Mouse (Mus musculus): ENCODE results near the gene Cd96. TPM values are rescaled to one million over a fixed set of nuclear protein-coding genes. Genes with fewer than 3 reads are reported as not detected.
A peak's percentile ranks its signal among the peaks of the same experiment; 100 is the strongest.

The Cd96 gene
- polyA plus RNA-seq, 1 experiment from 2014 or later = not detected

GRCm38 (mm10) chr16:46092935-46093334 is 27.1 kb downstream of the Cd96 start:
- WGBS = 75% methylated on average over 2 of the region's 2 CpGs
- no peak overlapping the region for H3K9ac ChIP-seq (ENCODE audit: low read depth, low read length)
- no peak overlapping the region for H3K27ac ChIP-seq (ENCODE audit: low read depth, low read length)
- H3K4me1 ChIP-seq (ENCODE audit: control insufficient read depth, insufficient read depth, low read length) = no peaks in the 10 kb centered on the region
- no peaks in the 10 kb centered on the region for H3K27me3 ChIP-seq (ENCODE audit: control insufficient read depth, insufficient read depth, low read length)
- ATAC-seq (ENCODE audit: low FRiP score, low TSS enrichment) = no peak
- no peaks in the 10 kb centered on the region for H3K9me3 ChIP-seq (ENCODE audit: control insufficient read depth, low read length)
- no peak overlapping the region for H3K4me3 ChIP-seq (ENCODE audit: low read length)
- no peaks in the 10 kb centered on the region for H3K36me3 ChIP-seq (ENCODE audit: control insufficient read depth, insufficient read depth, low read length)
- H3K4me2 ChIP-seq (replicated peaks; ENCODE audit: low read depth, low read length) = no peak overlapping the region

GRCm38 (mm10) chr16:46086874-46087473 is 33.1 kb downstream of the Cd96 start:
- ATAC-seq (ENCODE audit: low FRiP score, low TSS enrichment) = no peak
- H3K9me3 ChIP-seq (ENCODE audit: control insufficient read depth, low read length) = no peaks in the 10 kb centered on the region
- H3K27ac ChIP-seq (ENCODE audit: low read depth, low read length) = no peak overlapping the region
- no peaks in the 10 kb centered on the region for H3K27me3 ChIP-seq (ENCODE audit: control insufficient read depth, insufficient read depth, low read length)
- no peak overlapping the region for H3K4me3 ChIP-seq (ENCODE audit: low read length)
- no peak overlapping the region for H3K4me2 ChIP-seq (replicated peaks; ENCODE audit: low read depth, low read length)
- no peaks in the 10 kb centered on the region for H3K4me1 ChIP-seq (ENCODE audit: control insufficient read depth, insufficient read depth, low read length)
- 63% methylated on average over 5 of the region's 5 CpGs for WGBS
- H3K9ac ChIP-seq (ENCODE audit: low read depth, low read length) = no peak overlapping the region
- H3K36me3 ChIP-seq (ENCODE audit: control insufficient read depth, insufficient read depth, low read length) = no peaks in the 10 kb centered on the region

- Histone ChIP-seq H3K4me2 (replicated peaks; ENCODE audit: low read depth, low read length) (no peak overlapping the region), H3K27me3 (ENCODE audit: control insufficient read depth, insufficient read depth, low read length) (no peaks in the 10 kb centered on the region), H3K27ac (ENCODE audit: low read depth, low read length) (no peak overlapping the region), H3K36me3 (ENCODE audit: control insufficient read depth, insufficient read depth, low read length) (no peaks in the 10 kb centered on the region), H3K4me1 (ENCODE audit: control insufficient read depth, insufficient read depth, low read length) (no peaks in the 10 kb centered on the region), H3K9me3 (ENCODE audit: control insufficient read depth, low read length) (no peaks in the 10 kb centered on the region), H3K9ac (ENCODE audit: low read depth, low read length) (no peak overlapping the region), H3K4me3 (ENCODE audit: low read length) (no peak overlapping the region)
- no peak for ATAC-seq (ENCODE audit: low FRiP score, low TSS enrichment)
- WGBS = 89% methylated on average over 3 of the region's 3 CpGs
Observed at GRCm38 (mm10) chr16:46068000-46068399, 52.1 kb downstream of the Cd96 start.

- no peak overlapping the region for H3K9ac ChIP-seq (ENCODE audit: low read depth, low read length)
- no peaks in the 10 kb centered on the region for H3K27me3 ChIP-seq (ENCODE audit: control insufficient read depth, insufficient read depth, low read length)
- no peak overlapping the region for H3K4me2 ChIP-seq (replicated peaks; ENCODE audit: low read depth, low read length)
- no peak for ATAC-seq (ENCODE audit: low FRiP score, low TSS enrichment)
- H3K4me3 ChIP-seq (ENCODE audit: low read length) = no peak overlapping the region
- H3K36me3 ChIP-seq (ENCODE audit: control insufficient read depth, insufficient read depth, low read length) = no peaks in the 10 kb centered on the region
- H3K9me3 ChIP-seq (ENCODE audit: control insufficient read depth, low read length) = no peaks in the 10 kb centered on the region
- WGBS = 94% methylated on average over 5 of the region's 5 CpGs
- no peak overlapping the region for H3K27ac ChIP-seq (ENCODE audit: low read depth, low read length)
- no peaks in the 10 kb centered on the region for H3K4me1 ChIP-seq (ENCODE audit: control insufficient read depth, insufficient read depth, low read length)
Observed at GRCm38 (mm10) chr16:46063278-46063677, 56.8 kb downstream of the Cd96 start.

- Histone ChIP-seq H3K9ac (ENCODE audit: low read depth, low read length) (no peak overlapping the region), H3K4me1 (ENCODE audit: control insufficient read depth, insufficient read depth, low read length) (no peaks in the 10 kb centered on the region), H3K9me3 (ENCODE audit: control insufficient read depth, low read length) (no peaks in the 10 kb centered on the region), H3K4me2 (replicated peaks; ENCODE audit: low read depth, low read length) (no peak overlapping the region), H3K36me3 (ENCODE audit: control insufficient read depth, insufficient read depth, low read length) (no peaks in the 10 kb centered on the region), H3K27ac (ENCODE audit: low read depth, low read length) (no peak overlapping the region), H3K27me3 (ENCODE audit: control insufficient read depth, insufficient read depth, low read length) (no peaks in the 10 kb centered on the region), H3K4me3 (ENCODE audit: low read length) (no peak overlapping the region)
- 85% methylated on average over 2 of the region's 2 CpGs for WGBS
- no peak for ATAC-seq (ENCODE audit: low FRiP score, low TSS enrichment)
Observed at GRCm38 (mm10) chr16:46046906-46047305, 73.1 kb downstream of the Cd96 start.

GRCm38 (mm10) chr16:46036261-46036660 is 83.8 kb downstream of the Cd96 start:
- no peak overlapping the region for H3K27ac ChIP-seq (ENCODE audit: low read depth, low read length)
- no peak overlapping the region for H3K4me2 ChIP-seq (replicated peaks; ENCODE audit: low read depth, low read length)
- H3K9ac ChIP-seq (ENCODE audit: low read depth, low read length) = no peak overlapping the region
- no peak overlapping the region for H3K4me3 ChIP-seq (ENCODE audit: low read length)
- H3K4me1 ChIP-seq (ENCODE audit: control insufficient read depth, insufficient read depth, low read length) = no peaks in the 10 kb centered on the region
- ATAC-seq (ENCODE audit: low FRiP score, low TSS enrichment) = no peak
- no peaks in the 10 kb centered on the region for H3K9me3 ChIP-seq (ENCODE audit: control insufficient read depth, low read length)
- no peaks in the 10 kb centered on the region for H3K27me3 ChIP-seq (ENCODE audit: control insufficient read depth, insufficient read depth, low read length)
- WGBS = 43% methylated on average over 2 of the region's 2 CpGs
- H3K36me3 ChIP-seq (ENCODE audit: control insufficient read depth, insufficient read depth, low read length) = no peaks in the 10 kb centered on the region

- H3K9ac ChIP-seq (ENCODE audit: low read depth, low read length) = no peak overlapping the region
- H3K4me2 ChIP-seq (replicated peaks; ENCODE audit: low read depth, low read length) = no peak overlapping the region
- no peaks in the 10 kb centered on the region for H3K9me3 ChIP-seq (ENCODE audit: control insufficient read depth, low read length)
- H3K27me3 ChIP-seq (ENCODE audit: control insufficient read depth, insufficient read depth, low read length) = no peaks in the 10 kb centered on the region
- H3K27ac ChIP-seq (ENCODE audit: low read depth, low read length) = no peak overlapping the region
- ATAC-seq (ENCODE audit: low FRiP score, low TSS enrichment) = no peak
- H3K4me3 ChIP-seq (ENCODE audit: low read length) = no peak overlapping the region
- H3K36me3 ChIP-seq (ENCODE audit: control insufficient read depth, insufficient read depth, low read length) = no peaks in the 10 kb centered on the region
- 76% methylated on average over 9 of the region's 9 CpGs for WGBS
- H3K4me1 ChIP-seq (ENCODE audit: control insufficient read depth, insufficient read depth, low read length) = no peaks in the 10 kb centered on the region
Observed at GRCm38 (mm10) chr16:46033896-46034295, 86.2 kb downstream of the Cd96 start.

- ATAC-seq (ENCODE audit: low FRiP score, low TSS enrichment) = peak; percentile 63
Observed at GRCm38 (mm10) chr16:46022958-46023491, 97.0 kb downstream of the Cd96 start.

GRCm38 (mm10) chr16:46022189-46022928 is 97.7 kb downstream of the Cd96 start:
- Histone ChIP-seq H3K4me2 (replicated peaks; ENCODE audit: low read depth, low read length) (no peak overlapping the region), H3K9me3 (ENCODE audit: control insufficient read depth, low read length) (no peaks in the 10 kb centered on the region)
- WGBS = 44% methylated on average over 5 of the region's 5 CpGs

More at GRCm38 (mm10) chr16:46022958-46023491, 97.0 kb downstream of the Cd96 start:
- no peak overlapping the region for H3K4me2 ChIP-seq (replicated peaks; ENCODE audit: low read depth, low read length)
- H3K9ac ChIP-seq (ENCODE audit: low read depth, low read length) = no peak overlapping the region
- H3K27ac ChIP-seq (ENCODE audit: low read depth, low read length) = no peak overlapping the region
- H3K4me1 ChIP-seq (ENCODE audit: control insufficient read depth, insufficient read depth, low read length) = no peaks in the 10 kb centered on the region
- WGBS = 68% methylated on average over 5 of the region's 5 CpGs
- H3K27me3 ChIP-seq (ENCODE audit: control insufficient read depth, insufficient read depth, low read length) = no peaks in the 10 kb centered on the region
- no peak overlapping the region for H3K4me3 ChIP-seq (ENCODE audit: low read length)
- H3K9me3 ChIP-seq (ENCODE audit: control insufficient read depth, low read length) = no peaks in the 10 kb centered on the region
- H3K36me3 ChIP-seq (ENCODE audit: control insufficient read depth, insufficient read depth, low read length) = no peaks in the 10 kb centered on the region

More at GRCm38 (mm10) chr16:46022189-46022928, 97.7 kb downstream of the Cd96 start:
- no peaks in the 10 kb centered on the region for H3K36me3 ChIP-seq (ENCODE audit: control insufficient read depth, insufficient read depth, low read length)
- H3K9ac ChIP-seq (ENCODE audit: low read depth, low read length) = no peak overlapping the region
- peak; percentile 85 for ATAC-seq (ENCODE audit: low FRiP score, low TSS enrichment)
- no peak overlapping the region for H3K4me3 ChIP-seq (ENCODE audit: low read length)
- H3K27ac ChIP-seq (ENCODE audit: low read depth, low read length) = no peak overlapping the region
- no peaks in the 10 kb centered on the region for H3K4me1 ChIP-seq (ENCODE audit: control insufficient read depth, insufficient read depth, low read length)
- no peaks in the 10 kb centered on the region for H3K27me3 ChIP-seq (ENCODE audit: control insufficient read depth, insufficient read depth, low read length)

All from kidney, embryonic 14.5 days (tissue).